Mouse (Mus musculus) stomach, embryonic 15.5 days (tissue): ENCODE measurements around the gene Siah1a. TPM values are rescaled to one million over a fixed set of nuclear protein-coding genes. Genes with fewer than 3 reads are reported as not detected.

Experiments used
- ATAC-seq: fragments of 200-750 bp; cut with Nextera tagmentation; 2 replicates; pipeline ENCODE4 v1.8.0; 2017; ENCODE audit warnings: low read depth, moderate number of reproducible peaks, moderate TSS enrichment; ENCODE audit not compliant: insufficient read depth, low FRiP score
- H3K27ac ChIP-seq: fragments of 300-500 bp; sonication (generic); 2 replicates; pipeline ENCODE4 v1.5.1; 2015; ENCODE audit warnings: mild to moderate bottlenecking, inconsistent platforms
- H3K27me3 ChIP-seq: fragments of 300-500 bp; sonication (generic); replicated peaks from 2 replicates; pipeline ENCODE4 v1.6.1; 2015; ENCODE audit warnings: inconsistent platforms
- H3K36me3 ChIP-seq: fragments of 300-500 bp; sonication (generic); 2 replicates; pipeline ENCODE4 v1.6.1; 2015; ENCODE audit warnings: inconsistent platforms
- H3K4me1 ChIP-seq: fragments of 300-500 bp; sonication (generic); 2 replicates; pipeline ENCODE4 v1.6.1; 2015; ENCODE audit warnings: inconsistent platforms
- H3K4me2 ChIP-seq: fragments of 300-500 bp; sonication (generic); 2 replicates; pipeline ENCODE4 v1.6.1; 2015; ENCODE audit warnings: mild to moderate bottlenecking, inconsistent platforms
- H3K4me3 ChIP-seq: fragments of 300-500 bp; sonication (generic); replicated peaks from 2 replicates; pipeline ENCODE4 v1.5.1; 2015; ENCODE audit warnings: inconsistent platforms
- H3K9ac ChIP-seq: fragments of 300-500 bp; sonication (generic); 2 replicates; pipeline ENCODE4 v1.6.1; 2015; ENCODE audit warnings: inconsistent platforms
- H3K9me3 ChIP-seq: fragments of 300-500 bp; sonication (generic); 2 replicates; pipeline ENCODE4 v1.6.1; 2016; ENCODE audit warnings: inconsistent platforms
- WGBS: fragments of 180-500 bp; shearing (Covaris S2); methylation state at CpG from one replicate; pipeline ENCODE4 v1.1.7; 2015; 5-methylcytosine and 5-hydroxymethylcytosine counted together
- polyA plus RNA-seq: library from polyadenylated mRNA; unstranded; fragments of >200 nt; fragmentation: Nextera tagmentation; extraction: Ambion mirVana; gene quantifications from 2 replicates; pipeline ENCODE4 v1.2.1, GENCODE M21; 2015

Gene Siah1a
- polyA plus RNA-seq, 1 experiment from 2014 or later = 38.3 TPM

DNA sequence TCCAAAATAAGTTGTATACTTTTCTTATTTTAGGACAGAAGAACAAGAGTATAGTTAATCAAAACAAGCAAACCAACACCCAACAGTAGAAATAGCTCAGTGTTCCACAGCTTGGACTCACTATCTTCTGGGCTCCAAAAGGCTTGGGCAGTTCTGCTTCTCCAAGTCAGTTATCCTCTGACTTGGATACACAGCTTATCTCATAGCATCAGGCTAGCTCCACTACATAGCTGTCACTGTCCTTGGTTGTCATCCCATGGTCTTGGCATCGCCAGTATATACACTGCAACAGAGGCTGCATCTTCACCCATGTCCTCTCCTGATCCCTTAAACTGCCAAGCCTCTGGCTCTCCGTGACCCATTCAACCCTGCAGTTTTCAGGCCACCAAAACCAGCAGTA is 50.0 kb downstream of the Siah1a start:
- no peaks in the 10 kb centered on the region; the same call in 1 of the 2 replicates for H3K4me1 ChIP-seq
- no peaks in the 10 kb centered on the region for H3K27me3 ChIP-seq
- ATAC-seq = no peak
- 83% methylated on average over 2 of the region's 2 CpGs for WGBS
- no peaks in the 10 kb centered on the region for H3K36me3 ChIP-seq
- no peaks in the 10 kb centered on the region for H3K9me3 ChIP-seq
- H3K4me3 ChIP-seq = no peak overlapping the region
- no peak overlapping the region for H3K27ac ChIP-seq
- no peak overlapping the region for H3K4me2 ChIP-seq
- H3K9ac ChIP-seq = no peak overlapping the region

DNA sequence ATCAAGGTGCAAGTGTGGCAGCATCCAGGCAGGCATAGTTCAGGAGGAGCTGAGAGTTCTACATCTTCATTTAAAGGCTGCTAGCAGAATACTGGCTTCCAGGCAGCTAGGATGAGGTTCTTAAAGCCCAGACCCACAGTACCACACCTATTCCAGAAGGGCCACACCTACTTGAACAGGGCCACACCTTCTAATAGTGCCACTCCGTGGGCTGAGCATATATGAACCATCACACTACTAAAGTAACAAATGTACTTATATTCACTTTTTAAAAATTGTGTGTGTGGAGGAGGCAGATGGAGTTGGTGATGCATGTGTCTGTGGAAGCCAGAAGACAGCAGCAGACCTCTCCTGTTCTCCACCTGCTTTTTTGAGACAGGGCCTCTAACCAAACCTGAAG is 51.7 kb downstream of the Siah1a start:
- WGBS = 79% methylated on average over 1 of the region's 1 CpGs
- ATAC-seq = no peak
- no peaks in the 10 kb centered on the region for H3K9me3 ChIP-seq

DNA sequence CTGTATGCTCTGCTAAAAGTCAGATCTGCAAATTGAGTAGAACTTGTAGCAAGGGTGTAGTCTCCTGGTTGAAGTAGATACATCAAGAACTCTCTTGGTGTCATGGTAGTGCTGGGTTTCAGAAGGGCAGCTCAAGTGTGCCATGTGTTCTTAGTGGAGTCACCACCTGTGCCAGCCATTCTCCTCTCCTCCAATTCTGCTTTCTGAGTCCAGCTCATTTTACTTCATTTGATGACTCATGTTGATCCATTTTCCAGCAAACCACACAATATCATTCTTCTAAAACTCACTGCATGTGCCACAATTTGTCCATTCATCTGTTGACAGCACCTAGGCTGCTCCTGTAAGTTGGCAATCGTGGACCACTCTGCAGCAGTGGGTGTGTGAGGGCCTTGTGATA is 53.6 kb downstream of the Siah1a start:
- no peak overlapping the region for H3K4me2 ChIP-seq
- no peaks in the 10 kb centered on the region for H3K9me3 ChIP-seq
- no peaks in the 10 kb centered on the region for H3K36me3 ChIP-seq
- ATAC-seq = no peak
- H3K27ac ChIP-seq = no peak overlapping the region
- H3K27me3 ChIP-seq = no peaks in the 10 kb centered on the region
- WGBS = 76% methylated on average over 1 of the region's 1 CpGs
- H3K4me3 ChIP-seq = no peak overlapping the region
- H3K9ac ChIP-seq = no peak overlapping the region
- H3K4me1 ChIP-seq = no peaks in the 10 kb centered on the region

More for the DNA sequence above, 51.7 kb downstream of the Siah1a start:
- H3K4me3 ChIP-seq = no peak overlapping the region
- no peaks in the 10 kb centered on the region; the same call in 1 of the 2 replicates for H3K4me1 ChIP-seq
- no peak overlapping the region for H3K4me2 ChIP-seq
- H3K9ac ChIP-seq = no peak overlapping the region
- no peaks in the 10 kb centered on the region for H3K27me3 ChIP-seq
- no peak overlapping the region for H3K27ac ChIP-seq
- no peaks in the 10 kb centered on the region for H3K36me3 ChIP-seq

- no peak overlapping the region for H3K27ac ChIP-seq
- no peak for ATAC-seq
Observed at GRCm38 (mm10) chr8:86686629-86687028, 59.1 kb downstream of the Siah1a start.

More at GRCm38 (mm10) chr8:86686629-86687028, 59.1 kb downstream of the Siah1a start:
- no peaks in the 10 kb centered on the region for H3K4me1 ChIP-seq
- H3K4me2 ChIP-seq = no peak overlapping the region
- WGBS = 69% methylated on average over 3 of the region's 3 CpGs
- no peaks in the 10 kb centered on the region for H3K36me3 ChIP-seq
- H3K9ac ChIP-seq = no peak overlapping the region
- no peak overlapping the region for H3K4me3 ChIP-seq
- no peaks in the 10 kb centered on the region for H3K27me3 ChIP-seq
- H3K9me3 ChIP-seq = no peaks in the 10 kb centered on the region

Other genes starting within 250 kb of the Siah1a start
- 0.19 and 0.24 TPM in 2 replicates for gene Abcc12, start 165.2 kb downstream of the Siah1a start, polyA plus RNA-seq
- gene Lonp2, start 121.9 kb downstream of the Siah1a start, polyA plus RNA-seq = 51.3 and 54.0 TPM in 2 replicates
- 3.6 and 3.7 TPM in 2 replicates for gene Gm10638, start 235 bp downstream of the Siah1a start, polyA plus RNA-seq
- gene N4bp1, start 139.3 kb upstream of the Siah1a start, polyA plus RNA-seq = 9.3 and 9.4 TPM in 2 replicates